Mouse (Mus musculus) CD8-positive naive resting alpha-beta T cell, adult 2 months (primary cell): ENCODE measurements around the gene Atp8b5.

Source experiments
- DNase-seq, 2 experiments: peaks; one replicate each; pipeline ENCODE4 v3.0.0; 2022; ENCODE audit warnings: low read depth in 2 of 2, low spot score in 2 of 2

Gene Atp8b5

DNA sequence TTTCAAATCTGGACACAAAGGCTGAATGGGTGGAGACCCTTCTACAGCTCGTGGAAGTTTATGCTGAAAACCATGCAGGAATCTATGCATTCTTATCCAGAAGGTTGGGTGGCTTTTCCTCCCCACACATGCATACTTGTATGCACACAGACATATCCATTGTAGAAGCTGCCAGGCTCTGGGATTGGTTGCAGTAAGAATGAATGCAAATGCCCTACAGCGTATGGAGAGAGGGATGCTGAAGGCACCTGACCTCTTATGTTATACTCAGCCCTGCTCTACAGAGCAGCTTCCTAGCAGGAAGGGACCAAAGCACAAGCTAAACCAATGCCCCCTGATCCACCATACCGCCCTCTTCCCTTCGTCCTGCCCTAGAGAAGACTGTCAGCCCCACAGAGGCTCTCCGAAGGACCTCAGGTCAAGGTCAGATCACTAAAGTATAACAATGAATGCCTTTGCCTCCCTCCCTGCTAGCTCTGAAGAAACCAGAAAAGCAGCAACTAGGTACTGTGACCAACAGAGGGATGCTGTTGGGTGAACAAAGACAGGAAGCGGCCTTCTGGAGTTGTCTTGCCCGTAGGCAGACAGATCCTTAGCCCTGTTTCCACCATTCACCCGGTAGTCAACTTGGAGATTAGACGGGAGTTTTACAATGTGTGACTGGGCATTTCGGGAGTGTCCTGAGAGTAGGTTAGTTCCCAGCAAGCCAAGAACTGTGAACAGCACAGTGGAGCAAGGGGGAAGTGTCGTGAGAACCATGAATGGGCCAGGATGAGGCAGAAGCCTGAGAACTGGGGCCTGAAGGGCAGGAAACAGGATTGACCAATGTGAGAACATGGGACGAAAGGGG is 140.3 kb downstream of the Atp8b5 start:
- DNase-seq = no peak

DNA sequence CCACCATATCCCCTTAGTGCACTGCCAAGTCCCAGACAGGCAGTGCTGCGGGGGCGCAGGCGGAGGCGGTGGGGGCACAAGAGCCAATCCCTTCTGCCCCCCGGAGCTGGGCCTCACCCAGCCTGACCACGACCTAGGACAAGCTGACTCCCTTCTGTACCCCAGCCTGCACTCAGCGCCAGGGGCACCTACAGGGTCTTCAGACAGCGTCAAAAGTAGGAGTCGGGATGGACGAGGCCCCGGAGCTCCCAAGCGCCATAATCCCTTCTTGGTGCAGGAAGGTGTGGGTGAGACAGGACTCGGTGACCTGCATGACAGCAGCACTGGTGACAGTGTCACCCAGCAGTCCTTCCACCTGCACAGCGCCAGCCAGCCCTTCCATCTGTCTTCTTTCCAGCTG is 147.8 kb downstream of the Atp8b5 start:
- DNase-seq = no peak

DNA sequence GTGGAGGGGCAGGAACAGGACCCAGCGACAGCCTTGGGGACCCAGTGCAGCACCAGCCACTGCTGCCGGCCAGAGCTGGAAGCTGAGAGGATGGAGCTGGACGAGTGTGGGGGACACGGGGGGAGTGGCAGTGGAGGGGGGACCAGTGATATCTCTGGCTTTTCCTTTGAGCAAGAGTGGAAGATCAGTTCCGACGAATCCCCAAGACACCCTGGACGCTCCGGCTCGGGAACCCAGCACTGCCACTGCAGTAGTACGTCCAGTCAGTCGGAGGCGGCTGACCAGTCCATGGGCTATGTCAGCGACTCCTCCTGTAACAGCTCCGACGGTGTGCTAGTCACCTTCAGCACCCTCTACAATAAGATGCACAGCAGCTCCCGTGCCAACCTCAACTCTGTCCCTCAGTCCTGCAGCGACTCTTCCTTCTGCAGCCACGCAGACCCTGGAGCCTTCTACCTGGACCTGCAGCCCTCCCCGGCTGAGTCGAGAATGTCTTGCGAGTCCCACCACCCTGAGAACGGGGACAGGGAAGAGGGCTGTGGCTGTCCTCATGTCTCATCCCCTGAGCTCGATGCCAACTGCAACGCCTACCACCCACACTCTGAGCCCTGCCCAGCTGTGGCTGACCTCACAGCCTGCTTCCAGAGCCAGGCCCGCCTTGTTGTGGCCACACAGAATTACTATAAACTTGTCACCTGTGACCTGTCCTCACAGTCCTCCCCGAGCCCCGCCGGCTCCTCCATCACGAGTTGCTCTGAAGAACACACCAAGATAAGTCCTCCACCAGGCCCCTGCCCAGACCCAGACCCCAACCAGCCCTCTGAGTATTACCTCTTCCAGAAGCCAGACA is 148.5 kb downstream of the Atp8b5 start:
- DNase-seq = no peak

- DNase-seq = no peak
Measured at GRCm38 (mm10) chr4:43416071-43416490, 149.1 kb downstream of the Atp8b5 start.

DNA sequence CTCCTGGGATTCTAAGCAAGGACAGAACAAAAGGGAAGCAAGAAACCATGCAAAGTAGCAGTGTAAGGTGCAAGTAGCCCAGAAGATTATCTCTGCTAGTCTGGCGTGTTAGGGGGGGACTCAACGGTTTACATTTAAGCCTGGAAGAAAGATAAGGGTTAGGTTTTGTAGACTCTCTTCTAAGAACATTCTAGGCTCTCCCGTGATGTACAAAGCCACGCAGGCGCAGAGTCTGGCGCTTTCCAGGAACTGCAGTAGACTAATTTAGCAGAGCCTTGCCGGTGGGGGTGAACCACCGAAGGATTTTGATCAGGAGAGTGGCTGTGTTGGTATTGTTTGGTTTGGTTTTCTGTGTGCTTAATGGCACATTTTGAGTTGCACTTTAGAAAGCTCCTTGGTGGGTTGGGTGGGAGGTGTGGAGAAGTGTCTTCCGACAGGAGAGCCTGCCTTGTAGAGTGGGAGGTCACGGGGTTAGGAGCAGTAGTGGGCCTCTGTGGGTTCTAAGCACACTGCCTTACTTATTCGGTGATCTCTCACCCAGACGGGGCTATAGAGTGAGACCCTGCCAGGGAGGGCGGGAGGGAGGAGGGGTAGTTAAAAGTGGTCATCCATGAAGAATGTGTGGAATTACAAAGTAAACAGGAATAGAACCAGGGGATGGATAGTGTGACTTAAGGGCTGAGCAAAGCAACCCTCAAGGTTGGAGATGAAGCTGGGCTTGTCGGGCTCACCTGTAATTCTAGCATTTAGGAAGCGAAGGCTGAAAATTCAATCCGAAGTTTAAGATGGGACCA is 150.5 kb downstream of the Atp8b5 start:
- DNase-seq = no peak

GRCm38 (mm10) chr4:43418450-43418849 is 151.5 kb downstream of the Atp8b5 start:
- DNase-seq = no peak

- DNase-seq = no peak
Measured at GRCm38 (mm10) chr4:43418973-43419656, 152.2 kb downstream of the Atp8b5 start.

- DNase-seq = no peak
Measured at GRCm38 (mm10) chr4:43419801-43420281, 152.9 kb downstream of the Atp8b5 start.

- DNase-seq = peak; percentile 31 to 43
Measured at GRCm38 (mm10) chr4:43420305-43420704, 153.3 kb downstream of the Atp8b5 start.

GRCm38 (mm10) chr4:43421632-43422240 is 154.8 kb downstream of the Atp8b5 start:
- no peak for DNase-seq
